Mouse (Mus musculus) MEL (cell line): Measurements from ENCODE around the gene Gsk3a. TPM values are rescaled to one million over a fixed set of nuclear protein-coding genes. Genes with fewer than 3 reads are reported as not detected.

Experiments used
- DNase-seq: peaks from one replicate; pipeline ENCODE4 v3.0.0; 2011; ENCODE audit warnings: low read depth, low spot score
- H3K27ac ChIP-seq: 2 replicates; pipeline ENCODE4 v1.5.1; 2012; ENCODE audit warnings: low read depth, mild to moderate bottlenecking, control low read depth, low read length, moderate library complexity; ENCODE audit not compliant: control insufficient read depth
- H3K27me3 ChIP-seq, 2 experiments: fragments of 150-350 bp in 1 of 2; sonication (generic) in 1 of 2; 2 replicates each; pipeline ENCODE4 v1.6.1; 2012; ENCODE audit warnings: low read length in 2 of 2, mild to moderate bottlenecking in 2 of 2, improper control_type of control experiment in 1 of 2, moderate library complexity in 1 of 2; ENCODE audit not compliant: insufficient read depth in 2 of 2, control insufficient read depth in 1 of 2
- H3K36me3 ChIP-seq, 2 experiments: 2 replicates each; pipeline ENCODE4 v1.6.1; 2012 to 2014; ENCODE audit warnings: low read length in 2 of 2, improper control_type of control experiment in 1 of 2, inconsistent platforms in 1 of 2, mild to moderate bottlenecking in 1 of 2; ENCODE audit not compliant: insufficient read depth in 2 of 2, control insufficient read depth in 1 of 2
- H3K4me1 ChIP-seq, 2 experiments: fragments of 150-350 bp in 1 of 2; sonication (generic) in 1 of 2; 2 replicates each; pipeline ENCODE4 v1.6.1; 2012; ENCODE audit warnings: low read length in 2 of 2, improper control_type of control experiment in 1 of 2, mild to moderate bottlenecking in 1 of 2; ENCODE audit not compliant: insufficient read depth in 2 of 2, control insufficient read depth in 1 of 2
- H3K4me3 ChIP-seq, 2 experiments: fragments of 150-350 bp in 1 of 2; sonication (generic) in 1 of 2; 2 replicates each; pipeline ENCODE4 v1.5.1; 2012; ENCODE audit warnings: low read depth in 2 of 2, low read length in 2 of 2, mild to moderate bottlenecking in 2 of 2, moderate library complexity in 2 of 2, control low read depth in 1 of 2, improper control_type of control experiment in 1 of 2; ENCODE audit not compliant: control insufficient read depth in 1 of 2, insufficient read depth in 1 of 2
- H3K79me2 ChIP-seq: 2 replicates; pipeline ENCODE4 v1.6.1; 2012; ENCODE audit warnings: mild to moderate bottlenecking, low read length, moderate library complexity; ENCODE audit not compliant: control insufficient read depth, poor library complexity, insufficient read depth
- H3K9ac ChIP-seq: 2 replicates; pipeline ENCODE4 v1.6.1; 2012; ENCODE audit warnings: low read depth, mild to moderate bottlenecking, control low read depth, low read length, moderate library complexity; ENCODE audit not compliant: control insufficient read depth, poor library complexity, severe bottlenecking
- H3K9me3 ChIP-seq: fragments of 150-350 bp; sonication (generic); replicated peaks from 2 replicates; pipeline ENCODE4 v1.6.1; 2012; ENCODE audit warnings: mild to moderate bottlenecking, low read length, improper control_type of control experiment, moderate library complexity; ENCODE audit not compliant: insufficient read depth
- BHLHE40 ChIP-seq: IDR thresholded peaks from 2 replicates; pipeline ENCODE4 v1.6.1; 2012; ENCODE audit warnings: low read depth, mild to moderate bottlenecking, inconsistent platforms, low read length, improper control_type of control experiment, borderline replicate concordance
- CTCF ChIP-seq, 3 experiments: IDR thresholded peaks in 2 of 3; conservative IDR thresholded peaks in 1 of 3; 2 replicates each; pipeline ENCODE4 v1.5.1; 2011 to 2012; ENCODE audit warnings: low read length in 3 of 3, low read depth in 2 of 3, mild to moderate bottlenecking in 2 of 3, improper control_type of control experiment in 1 of 3, inconsistent platforms in 1 of 3, mixed read lengths in 1 of 3, moderate library complexity in 1 of 3; ENCODE audit not compliant: control insufficient read depth in 1 of 3, insufficient read depth in 1 of 3, poor library complexity in 1 of 3, severe bottlenecking in 1 of 3
- ELF1 ChIP-seq: IDR thresholded peaks from 2 replicates; pipeline ENCODE4 v1.6.1; 2014; ENCODE audit warnings: low read depth, mild to moderate bottlenecking, inconsistent platforms, low read length, improper control_type of control experiment, moderate library complexity
- ETS1 ChIP-seq: IDR thresholded peaks from 2 replicates; pipeline ENCODE4 v1.6.1; 2012; ENCODE audit warnings: low read depth, mild to moderate bottlenecking, inconsistent platforms, low read length, improper control_type of control experiment, moderate library complexity
- HCFC1 ChIP-seq: IDR thresholded peaks from 2 replicates; pipeline ENCODE4 v1.6.1; 2012; ENCODE audit warnings: low read depth, mild to moderate bottlenecking, inconsistent platforms, low read length, improper control_type of control experiment, moderate library complexity
- KAT2A ChIP-seq: conservative IDR thresholded peaks from 2 replicates; pipeline ENCODE4 v1.6.1; 2012; ENCODE audit warnings: low read depth, low read length, improper control_type of control experiment, inconsistent platforms
- MAFK ChIP-seq: IDR thresholded peaks from 2 replicates; pipeline ENCODE4 v1.6.1; 2011; ENCODE audit warnings: low read depth, mild to moderate bottlenecking, low read length, improper control_type of control experiment, borderline replicate concordance
- MAZ ChIP-seq: IDR thresholded peaks from 2 replicates; pipeline ENCODE4 v1.6.1; 2012; ENCODE audit warnings: low read depth, mild to moderate bottlenecking, inconsistent platforms, low read length, improper control_type of control experiment
- MXI1 ChIP-seq: IDR thresholded peaks from 2 replicates; pipeline ENCODE4 v1.6.1; 2011; ENCODE audit warnings: mild to moderate bottlenecking, low read depth, low read length, improper control_type of control experiment
- NELFE ChIP-seq: IDR thresholded peaks from 2 replicates; pipeline ENCODE4 v1.6.1; 2011; ENCODE audit warnings: low read depth, low read length, improper control_type of control experiment
- NRF1 ChIP-seq: IDR thresholded peaks from 2 replicates; pipeline ENCODE4 v1.6.1; 2014; ENCODE audit warnings: low read depth, mild to moderate bottlenecking, inconsistent platforms, low read length, improper control_type of control experiment, moderate library complexity; ENCODE audit not compliant: poor library complexity, insufficient read depth, severe bottlenecking
- POLR2A ChIP-seq, 2 experiments: IDR thresholded peaks; 2 replicates each; pipeline ENCODE4 v1.6.1; 2011 to 2012; ENCODE audit warnings: low read length in 2 of 2, mild to moderate bottlenecking in 2 of 2, control low read depth in 1 of 2, improper control_type of control experiment in 1 of 2, low read depth in 1 of 2, moderate library complexity in 1 of 2; ENCODE audit not compliant: control insufficient read depth in 1 of 2, insufficient read depth in 1 of 2, poor library complexity in 1 of 2
- POLR2AphosphoS2 ChIP-seq: IDR thresholded peaks from 2 replicates; pipeline ENCODE4 v1.6.1; 2011; ENCODE audit warnings: low read length, improper control_type of control experiment
- POLR2AphosphoS5 ChIP-seq: IDR thresholded peaks from 2 replicates; pipeline ENCODE4 v1.6.1; 2012; ENCODE audit warnings: low read depth, borderline replicate concordance, mild to moderate bottlenecking, inconsistent platforms, low read length, moderate library complexity, mixed read lengths
- SMC3 ChIP-seq: IDR thresholded peaks from 2 replicates; pipeline ENCODE4 v1.6.1; 2011; ENCODE audit warnings: low read depth, low read length, improper control_type of control experiment
- TCF12 ChIP-seq: IDR thresholded peaks from 2 replicates; pipeline ENCODE4 v1.6.1; 2014; ENCODE audit warnings: low read depth, mild to moderate bottlenecking, inconsistent platforms, low read length, improper control_type of control experiment, moderate library complexity
- UBTF ChIP-seq: IDR thresholded peaks from 2 replicates; pipeline ENCODE4 v1.6.1; 2012; ENCODE audit warnings: low read depth, mild to moderate bottlenecking, inconsistent platforms, low read length, improper control_type of control experiment, moderate library complexity, borderline replicate concordance; ENCODE audit not compliant: insufficient read depth
- USF1 ChIP-seq: IDR thresholded peaks from 2 replicates; pipeline ENCODE4 v1.6.1; 2014; ENCODE audit warnings: low read depth, mild to moderate bottlenecking, inconsistent platforms, low read length, improper control_type of control experiment, moderate library complexity
- ZC3H11A ChIP-seq: IDR thresholded peaks from 2 replicates; pipeline ENCODE4 v1.6.1; 2012; ENCODE audit warnings: low read depth, mild to moderate bottlenecking, inconsistent platforms, low read length, improper control_type of control experiment
- ZKSCAN1 ChIP-seq: IDR thresholded peaks from 2 replicates; pipeline ENCODE4 v1.6.1; 2012; ENCODE audit warnings: low read depth, mild to moderate bottlenecking, inconsistent platforms, low read length, improper control_type of control experiment, moderate library complexity
- polyA plus RNA-seq, 2 experiments: library from polyadenylated mRNA; stranded (reverse) in 1 of 2; unstranded in 1 of 2; fragments of >175 nt in 1 of 2; fragments of >200 nt in 1 of 2; gene quantifications; 2 replicates each; pipeline versions ENCODE4 v1.2.1 to v1.2.4; 2012; ENCODE audit warnings: low replicate concordance in 2 of 2, low read depth in 1 of 2; ENCODE audit not compliant: insufficient read length in 2 of 2, insufficient read depth in 1 of 2, missing spikeins in 1 of 2
- total RNA-seq: library from RNA; depleted of rRNA; stranded (reverse); fragments of 300-350 nt; gene quantifications from 2 replicates; pipeline ENCODE4 v1.2.3, GENCODE M21; 2012; rRNA removed

Gsk3a gene
- total RNA-seq (59.8 and 61.5 TPM in 2 replicates), polyA plus RNA-seq (100 to 1,000 TPM in 1 of 2 experiments, 10 to 100 TPM in 1; 86.6 to 149 TPM)

DNA sequence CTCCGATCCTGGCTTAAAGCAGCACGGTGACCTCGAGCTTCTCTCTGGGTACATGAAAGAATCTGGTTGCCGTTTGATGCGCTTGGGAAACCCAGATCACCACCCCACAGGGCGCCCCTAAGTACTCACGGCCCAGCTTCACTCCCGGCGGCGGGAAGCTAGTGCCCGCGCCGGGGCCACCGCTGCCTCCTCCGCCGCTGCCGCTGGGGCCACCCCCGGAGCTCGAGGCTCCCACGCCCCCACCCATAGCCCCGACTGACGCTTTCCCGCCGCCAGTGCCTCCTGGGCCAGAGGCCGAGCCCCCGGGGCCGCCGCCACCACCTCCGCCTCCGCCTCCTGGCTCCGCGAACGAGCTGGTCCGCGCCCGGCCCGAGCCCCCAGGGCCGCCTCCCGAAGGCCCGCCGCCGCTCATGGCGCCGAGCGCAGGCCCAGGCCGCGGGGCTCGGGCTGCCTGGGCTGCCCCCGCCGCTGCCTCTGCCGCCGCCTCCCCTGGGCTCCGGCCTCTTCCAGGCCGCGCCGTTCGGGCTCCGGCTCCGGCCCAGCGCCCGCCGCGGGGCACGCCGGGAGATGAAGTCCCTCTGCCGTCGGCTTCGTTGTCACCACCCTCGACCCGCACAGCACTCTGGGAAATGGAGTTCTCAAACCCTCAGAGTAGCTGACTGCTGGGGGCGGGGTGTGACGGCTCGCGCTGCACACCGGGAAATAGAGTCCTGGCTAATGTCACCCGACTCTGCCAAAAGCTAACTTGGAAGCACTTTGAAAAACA, at the start of gene Gsk3a:
TSS of gene Gsk3a (minus strand) at position 603 of the 766 bp plus-strand sequence.
- Histone ChIP-seq H3K9me3 (no peaks in the 10 kb centered on the region), H3K36me3 (peaks cover 0 to 17% of the 10 kb centered on the region in 2 experiments; a peak in 2 of 4 replicates), H3K4me3 (peak within 1 kb of the TSS; percentile 90 to 93), H3K27me3 (no peaks in the 10 kb centered on the region), H3K79me2 (peaks cover 26% of the 10 kb centered on the region), H3K9ac (peak within 1 kb of the TSS; percentile 91), H3K4me1 (peaks cover 3 to 9% of the 10 kb centered on the region in 2 experiments; a peak in 2 of 4 replicates), H3K27ac (peak within 1 kb of the TSS; percentile 97)
- DNase-seq, result peak; percentile 96
- TF ChIP-seq UBTF, result 0 out of 2 replicates have a peak, but pooled peaks have one; percentile 72
- TF ChIP-seq USF1, result no peak
- 0 out of 2 replicates have a peak, but pooled peaks have one; percentile 19 for TF ChIP-seq MAZ
- peak; percentile 8 for TF ChIP-seq MXI1
- TF ChIP-seq POLR2A (IDR thresholded peaks at IDR 0.05; ENCODE audit: control insufficient read depth in 1 of 2, insufficient read depth in 1 of 2, low read depth in 1 of 2, low read length in 2 of 2, poor library complexity in 1 of 2), result peak; percentile 62 to 81; a peak in 3 of 4 replicates
- peak; percentile 63 for TF ChIP-seq NELFE
- TF ChIP-seq ELF1, result no peak; the same call in 1 of the 2 replicates
- TF ChIP-seq NRF1, result peak; percentile 46; the same call in 1 of the 2 replicates
- peak; percentile 85 for TF ChIP-seq KAT2A

DNA sequence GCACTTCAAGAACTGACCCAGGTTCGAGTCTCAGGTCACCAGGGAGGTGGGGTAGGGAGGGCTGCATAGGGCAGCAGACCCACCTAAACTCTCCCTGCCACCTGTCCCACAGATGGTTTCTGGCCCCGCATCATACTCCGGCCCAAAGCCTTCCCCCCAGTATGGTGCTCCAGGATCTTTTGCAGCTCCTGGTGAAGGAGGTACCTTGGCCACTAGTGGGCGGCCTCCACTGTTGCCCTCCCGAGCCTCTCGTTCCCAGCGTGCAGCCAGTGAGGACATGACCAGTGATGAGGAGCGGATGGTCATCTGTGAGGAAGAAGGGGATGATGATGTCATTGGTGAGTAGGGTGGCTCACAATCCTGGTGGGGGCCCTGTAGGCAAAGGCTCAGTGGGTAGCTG, 49.3 kb upstream of the Gsk3a start:
- peaks cover 2 to 19% of the 10 kb centered on the region in 2 experiments; a peak in 3 of 4 replicates for H3K4me1 ChIP-seq

More for the DNA sequence above, 49.3 kb upstream of the Gsk3a start:
- Histone ChIP-seq H3K79me2 (peaks cover 30% of the 10 kb centered on the region), H3K36me3 (peaks cover 17 to 34% of the 10 kb centered on the region in 2 experiments), H3K9me3 (no peaks in the 10 kb centered on the region), H3K27me3 (no peaks in the 10 kb centered on the region), H3K9ac (no peak overlapping the region), H3K4me3 (no peak overlapping the region), H3K27ac (no peak overlapping the region)
- no peak for TF ChIP-seq BHLHE40
- no peak for TF ChIP-seq POLR2AphosphoS5
- no peak for TF ChIP-seq UBTF
- no peak for TF ChIP-seq MAFK
- no peak for TF ChIP-seq POLR2AphosphoS2
- no peak for TF ChIP-seq ZC3H11A
- no peak for TF ChIP-seq ZKSCAN1
- TF ChIP-seq HCFC1, result no peak
- TF ChIP-seq TCF12, result no peak
- no peak for TF ChIP-seq ETS1
- TF ChIP-seq CTCF (IDR thresholded peaks at IDR 0.05 in 2 of 3, conservative IDR thresholded peaks at IDR 0.05 in 1 of 3; ENCODE audit: control insufficient read depth in 1 of 3, insufficient read depth in 1 of 3, low read depth in 2 of 3, low read length in 3 of 3, poor library complexity in 1 of 3, severe bottlenecking in 1 of 3), result no peak; a peak in 1 of 6 replicates
- TF ChIP-seq SMC3, result no peak
- DNase-seq, result no peak
